12 mouse cellular contexts compared by ENCODE assay signal in genomic region chr15:84417592-84418265, GRCm38 (mm10). TPM values are rescaled to one million over a fixed set of nuclear protein-coding genes. Genes with fewer than 3 reads are reported as not detected.
DNase-seq lines count a peak whose midpoint lies in the region; ATAC-seq lines count a peak whose summit lies in the region.
"Had no signal": no experiment of that assay in that cellular context is flagged by ENCODE, and none has a peak within 500 bp of the region (broad histone marks: within the 10 kb centered on the region; RNA-seq: fewer than 3 reads in every experiment).

No protein-coding gene starts in this region.

- peaks cover 84% of the 10 kb centered on the region for H3K27me3 ChIP-seq in embryonic facial prominence, embryonic 10.5 days (replicated peaks; ENCODE audit: low read depth, poor library complexity, severe bottlenecking)
- peaks cover 49% of the 10 kb centered on the region for H3K27me3 ChIP-seq in hindbrain, embryonic 12.5 days
- H3K27me3 ChIP-seq in midbrain, embryonic 16.5 days (ENCODE audit: control insufficient read depth, insufficient read depth, low read depth, low read length) = no peaks in the 10 kb centered on the region; the same call in 1 of the 2 replicates
- H3K27me3 ChIP-seq in heart, embryonic 12.5 days (replicated peaks) = peaks cover 58% of the 10 kb centered on the region

- WGBS in embryonic facial prominence, embryonic 10.5 days = 19% methylated on average over 13 of the region's 13 CpGs
- 16% methylated on average over 13 of the region's 13 CpGs for WGBS in hindbrain, embryonic 12.5 days
- 7% methylated on average over 13 of the region's 13 CpGs for WGBS in midbrain, embryonic 16.5 days
- 32% methylated on average over 13 of the region's 13 CpGs for WGBS in heart, embryonic 12.5 days

- no peak overlapping the region for H3K9ac ChIP-seq in hindbrain, embryonic 12.5 days
- H3K9ac ChIP-seq in midbrain, embryonic 16.5 days (ENCODE audit: low read depth, low read length) = peak overlapping the region; percentile 36; the same call in 1 of the 2 replicates
- H3K9ac ChIP-seq in heart, embryonic 12.5 days = no peak overlapping the region

- no peak overlapping the region for H3K4me2 ChIP-seq in hindbrain, embryonic 12.5 days (replicated peaks)
- H3K4me2 ChIP-seq in midbrain, embryonic 16.5 days (ENCODE audit: low read length) = no peak overlapping the region
- no peak overlapping the region for H3K4me2 ChIP-seq in heart, embryonic 12.5 days

- H3K27ac ChIP-seq in embryonic facial prominence, embryonic 10.5 days (replicated peaks) = peak overlapping the region; percentile 68
- H3K27ac ChIP-seq in hindbrain, embryonic 12.5 days = peak overlapping the region; percentile 80
- H3K27ac ChIP-seq in midbrain, embryonic 16.5 days (ENCODE audit: low read length) = peak overlapping the region; percentile 79
- no peak overlapping the region for H3K27ac ChIP-seq in heart, embryonic 12.5 days (ENCODE audit: poor library complexity, severe bottlenecking)

- peak; percentile 55 for DNase-seq in Muller cell, postnatal 12 days (ENCODE audit: inconsistent ontology term)
- DNase-seq in embryonic facial prominence, embryonic 10.5 days (ENCODE audit: low spot score) = peak; percentile 36
- no peak for DNase-seq in spleen, postnatal 4 days (ENCODE audit: low spot score in 2 of 2)
- no peak for DNase-seq in adrenal gland, adult 2 months
- DNase-seq: adrenal gland, postnatal 36 days; cerebellum, postnatal 36 days; kidney, postnatal 14 days; thymus, adult 18-20 months had no signal

- H3K4me3 ChIP-seq in embryonic facial prominence, embryonic 10.5 days = no peak overlapping the region
- H3K4me3 ChIP-seq in hindbrain, embryonic 12.5 days = no peak overlapping the region
- no peak overlapping the region for H3K4me3 ChIP-seq in midbrain, embryonic 16.5 days (ENCODE audit: low read depth, low read length)
- H3K4me3 ChIP-seq in heart, embryonic 12.5 days = no peak overlapping the region

- peaks cover 73% of the 10 kb centered on the region for H3K4me1 ChIP-seq in embryonic facial prominence, embryonic 10.5 days
- H3K4me1 ChIP-seq in hindbrain, embryonic 12.5 days = peaks cover 47% of the 10 kb centered on the region
- H3K4me1 ChIP-seq in midbrain, embryonic 16.5 days (ENCODE audit: control insufficient read depth, insufficient read depth, low read length) = peaks cover 29% of the 10 kb centered on the region
- 0 out of 2 replicates have a peak, but pooled peaks cover 10% of the 10 kb centered on the region for H3K4me1 ChIP-seq in heart, embryonic 12.5 days (replicated peaks)

- H3K9me3 ChIP-seq in embryonic facial prominence, embryonic 10.5 days = no peaks in the 10 kb centered on the region
- H3K9me3 ChIP-seq in hindbrain, embryonic 12.5 days (replicated peaks) = no peaks in the 10 kb centered on the region
- H3K9me3 ChIP-seq in midbrain, embryonic 16.5 days (replicated peaks; ENCODE audit: control insufficient read depth, low read length, poor library complexity, severe bottlenecking) = no peaks in the 10 kb centered on the region
- no peaks in the 10 kb centered on the region; the same call in 1 of the 2 replicates for H3K9me3 ChIP-seq in heart, embryonic 12.5 days (replicated peaks)

- peak; percentile 71 for ATAC-seq in hindbrain, embryonic 12.5 days (ENCODE audit: low FRiP score)
- ATAC-seq in midbrain, embryonic 16.5 days = peak; percentile 75
- no peak for ATAC-seq in heart, embryonic 12.5 days (ENCODE audit: insufficient number of reproducible peaks, low FRiP score)
- ATAC-seq: lung, postnatal 0 days had no signal

- no peaks in the 10 kb centered on the region for H3K36me3 ChIP-seq in embryonic facial prominence, embryonic 10.5 days (replicated peaks)
- H3K36me3 ChIP-seq in hindbrain, embryonic 12.5 days = no peaks in the 10 kb centered on the region
- no peaks in the 10 kb centered on the region for H3K36me3 ChIP-seq in midbrain, embryonic 16.5 days (ENCODE audit: control insufficient read depth, insufficient read depth, low read length)
- no peaks in the 10 kb centered on the region for H3K36me3 ChIP-seq in heart, embryonic 12.5 days

RNA-seq across cellular contexts. Expression of gene Shisal1, which starts 29.2 kb away (rescaled TPM):
- polyA plus RNA-seq in embryonic facial prominence, embryonic 10.5 days (2016; fragmentation: Nextera tagmentation; extraction: Ambion mirVana) = 1.9 and 2.2 TPM in 2 replicates
- polyA plus RNA-seq in hindbrain, embryonic 12.5 days (2016; fragmentation: Nextera tagmentation; extraction: Ambion mirVana) = 9.4 and 10.8 TPM in 2 replicates
- polyA plus RNA-seq in midbrain, embryonic 16.5 days (2015; fragmentation: Nextera tagmentation; extraction: Ambion mirVana) = 20.3 and 24.1 TPM in 2 replicates
- 0.44 and 0.51 TPM in 2 replicates for polyA plus RNA-seq in heart, embryonic 12.5 days (2016; fragmentation: Nextera tagmentation; extraction: Ambion mirVana)
- 1 to 10 TPM; 1.0 to 2.8 TPM for total RNA-seq in adrenal gland, adult 2 months (2021)
- polyA plus RNA-seq in adrenal gland, adult 2 months (2012; rRNA removed) = 1.8 and 1.9 TPM in 2 replicates

Comparison
In these comparisons a context has a peak if more than half of its experiments do, and no peak if none do; other contexts are left out.
1. DNase-seq: peak in Muller cell, postnatal 12 days (single experiment) and embryonic facial prominence, embryonic 10.5 days (single experiment); none in spleen, postnatal 4 days (0 of 2) and adrenal gland, adult 2 months (single experiment).